Mouse (Mus musculus) right cerebral cortex, adult 2 months (tissue): ENCODE results near the gene Ccdc8.

ENCODE experiments used
- DNase-seq, 2 experiments: peaks; one replicate each; pipeline ENCODE4 v3.0.0; 2021 to 2022; ENCODE audit warnings: low spot score in 2 of 2

Gene Ccdc8

GRCm38 (mm10) chr7:16974018-16974417 lies 18.5 kb upstream of the Ccdc8 start:
- DNase-seq = no peak

- DNase-seq = no peak
These were observed 16.2 kb upstream of the Ccdc8 start for GRCm38 (mm10) chr7:16976298-16976697.

- no peak for DNase-seq
These were observed 14.3 kb upstream of the Ccdc8 start for GRCm38 (mm10) chr7:16978173-16978572.

GRCm38 (mm10) chr7:16978593-16978992 lies 13.9 kb upstream of the Ccdc8 start:
- DNase-seq = no peak

GRCm38 (mm10) chr7:16980348-16980747 lies 12.2 kb upstream of the Ccdc8 start:
- DNase-seq = peak in 1 of 2 experiments; percentile 58

- DNase-seq = peak; percentile 91
These were observed 9.5 kb upstream of the Ccdc8 start, which contains the start of gene Gm42372 for GRCm38 (mm10) chr7:16982859-16983568. Gene Gm42372, plus strand, starts transcription at chr7:16983086.

- DNase-seq = no peak
These were observed 4.9 kb upstream of the Ccdc8 start for GRCm38 (mm10) chr7:16987541-16988149.

- no peak for DNase-seq
These were observed 4.1 kb upstream of the Ccdc8 start for GRCm38 (mm10) chr7:16988405-16988804.

- DNase-seq = no peak
These were observed 2.3 kb upstream of the Ccdc8 start for GRCm38 (mm10) chr7:16990006-16990744.

- DNase-seq = no peak
These were observed 642 bp upstream of the Ccdc8 start for GRCm38 (mm10) chr7:16991681-16992450.

- DNase-seq = no peak
These were observed 1.3 kb downstream of the Ccdc8 start for GRCm38 (mm10) chr7:16993651-16994399.

GRCm38 (mm10) chr7:16994400-16994799 lies 1.9 kb downstream of the Ccdc8 start:
- no peak for DNase-seq

- no peak for DNase-seq
These were observed 2.8 kb downstream of the Ccdc8 start for GRCm38 (mm10) chr7:16995345-16995744.

- DNase-seq = no peak
These were observed 6.7 kb downstream of the Ccdc8 start for GRCm38 (mm10) chr7:16999233-16999632.

- DNase-seq = peak; percentile 90 to 94
These were observed 7.1 kb downstream of the Ccdc8 start for GRCm38 (mm10) chr7:16999650-17000049.

GRCm38 (mm10) chr7:17002375-17003195 lies 10.1 kb downstream of the Ccdc8 start:
- DNase-seq = peak; percentile 86 to 89

- DNase-seq = no peak
These were observed 10.9 kb downstream of the Ccdc8 start for GRCm38 (mm10) chr7:17003230-17003960.

- no peak for DNase-seq
These were observed 12.2 kb downstream of the Ccdc8 start for GRCm38 (mm10) chr7:17004716-17005115.

GRCm38 (mm10) chr7:17007300-17007699 lies 14.8 kb downstream of the Ccdc8 start:
- DNase-seq = no peak
